Mouse (Mus musculus): Measurements from ENCODE around the gene Daw1.
A peak's percentile ranks its signal among the peaks of the same experiment; 100 is the strongest.

Gene Daw1

GRCm38 (mm10) chr1:83209981-83210380, 50.4 kb downstream of the Daw1 start:
- DNase-seq = peak; percentile 31 to 52

- DNase-seq = peak in 1 of 2 experiments; percentile 9
These were observed 58.7 kb downstream of the Daw1 start for GRCm38 (mm10) chr1:83218260-83218659.

GRCm38 (mm10) chr1:83223072-83223471, 63.5 kb downstream of the Daw1 start:
- DNase-seq = peak in 1 of 2 experiments; percentile 15

GRCm38 (mm10) chr1:83224423-83224960, 64.9 kb downstream of the Daw1 start:
- DNase-seq = peak; percentile 71 to 78

GRCm38 (mm10) chr1:83227946-83228345, 68.4 kb downstream of the Daw1 start:
- DNase-seq = no peak

- peak; percentile 81 to 88 for DNase-seq
These were observed 88.7 kb downstream of the Daw1 start for GRCm38 (mm10) chr1:83248235-83248746.

- no peak for DNase-seq
These were observed 92.2 kb downstream of the Daw1 start for GRCm38 (mm10) chr1:83251746-83252145.

Measured in cerebellum, postnatal 25 days (tissue).